ENCODE assay signal across 11 mouse cellular contexts in the genomic region with DNA sequence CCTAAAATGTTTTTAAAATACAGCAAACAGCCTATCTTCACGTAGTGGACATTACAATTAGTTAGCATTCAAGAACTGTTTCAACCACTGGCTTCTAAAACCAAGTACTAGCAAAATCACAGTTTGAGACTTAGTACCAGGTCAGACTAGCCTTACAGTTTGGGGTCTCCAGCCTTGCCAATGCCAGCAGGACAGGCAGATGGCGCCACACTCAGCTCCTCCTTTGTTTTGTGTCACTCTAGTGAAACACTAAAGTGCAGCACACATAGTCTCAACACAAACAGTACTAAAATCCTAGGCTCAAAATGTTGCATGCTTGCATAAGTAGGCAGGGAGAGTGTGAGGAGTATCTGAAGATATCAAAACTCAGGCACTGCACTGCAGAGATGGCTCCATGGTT. TPM values are rescaled to one million over a fixed set of nuclear protein-coding genes. Genes with fewer than 3 reads are reported as not detected.
A peak's percentile ranks its signal among the peaks of the same experiment; 100 is the strongest.
DNase-seq lines count a peak whose midpoint lies in the region; ATAC-seq and TF ChIP-seq lines count a peak whose summit lies in the region.
"Had no signal": no experiment of that assay in that cellular context is flagged by ENCODE, and none has a peak within 500 bp of the region (broad histone marks: within the 10 kb centered on the region; RNA-seq: fewer than 3 reads in every experiment).

No protein-coding gene starts in this region.

- H3K4me3 ChIP-seq in intestine, postnatal 0 days (ENCODE audit: low read depth, low read length), result no peak overlapping the region
- H3K4me3 ChIP-seq in intestine, embryonic 15.5 days (replicated peaks), result no peak overlapping the region

- H3K9me3 ChIP-seq in intestine, postnatal 0 days (ENCODE audit: control insufficient read depth), result no peaks in the 10 kb centered on the region
- H3K9me3 ChIP-seq in intestine, embryonic 15.5 days, result no peaks in the 10 kb centered on the region

- H3K4me2 ChIP-seq in intestine, postnatal 0 days (replicated peaks; ENCODE audit: low read depth), result no peak overlapping the region
- no peak overlapping the region for H3K4me2 ChIP-seq in intestine, embryonic 15.5 days (replicated peaks)
- H3K4me2 ChIP-seq: midbrain, embryonic 11.5 days had no signal

- H3K27me3 ChIP-seq in intestine, postnatal 0 days (replicated peaks; ENCODE audit: control insufficient read depth, insufficient read depth, low read length), result no peaks in the 10 kb centered on the region
- H3K27me3 ChIP-seq in intestine, embryonic 15.5 days (replicated peaks), result no peaks in the 10 kb centered on the region

- no peak overlapping the region for H3K27ac ChIP-seq in intestine, postnatal 0 days (ENCODE audit: low read depth, low read length)
- no peak overlapping the region for H3K27ac ChIP-seq in intestine, embryonic 15.5 days

- TF ChIP-seq CTCF in intestine, postnatal 0 days (IDR thresholded peaks at IDR 0.05; ENCODE audit: low read depth), result peak; percentile 64

- DNase-seq in ovary, postnatal 36 days (ENCODE audit: low spot score), result peak; percentile 15
- DNase-seq in ovary, postnatal 14 days (ENCODE audit: low spot score), result no peak
- peak; percentile 52 for DNase-seq in thymus, postnatal 25 days
- no peak for DNase-seq in layer of hippocampus, adult 18-20 months (ENCODE audit: low spot score in 2 of 2)
- DNase-seq: right cerebral cortex, adult 18-20 months had no signal

- H3K4me1 ChIP-seq in intestine, postnatal 0 days (replicated peaks; ENCODE audit: control insufficient read depth, insufficient read depth, low read length), result no peaks in the 10 kb centered on the region
- no peaks in the 10 kb centered on the region for H3K4me1 ChIP-seq in intestine, embryonic 15.5 days (replicated peaks)

- no peaks in the 10 kb centered on the region; the same call in 1 of the 2 replicates for H3K36me3 ChIP-seq in intestine, postnatal 0 days (ENCODE audit: control insufficient read depth, insufficient read depth)
- no peaks in the 10 kb centered on the region for H3K36me3 ChIP-seq in intestine, embryonic 15.5 days

- H3K9ac ChIP-seq in intestine, postnatal 0 days (ENCODE audit: low read depth, low read length), result no peak overlapping the region
- H3K9ac ChIP-seq in intestine, embryonic 15.5 days, result no peak overlapping the region

- ATAC-seq in intestine, postnatal 0 days, result no peak
- no peak for ATAC-seq in intestine, embryonic 15.5 days
- ATAC-seq in common myeloid progenitor, adult 5-6 weeks (replicated peaks; ENCODE audit: low read depth, poor library complexity, severe bottlenecking), result peak; percentile 65; the same call in 1 of the 2 replicates
- no peak for ATAC-seq in activated CD4-positive, CD25-positive, alpha-beta regulatory T cell, adult 4 months
- ATAC-seq: hindbrain, embryonic 16.5 days had no signal

- WGBS in intestine, postnatal 0 days, result 82% methylated on average over 2 of the region's 2 CpGs
- 68% methylated on average over 2 of the region's 2 CpGs for WGBS in intestine, embryonic 15.5 days

RNA-seq across cellular contexts. Expression of a gene that starts 53.8 kb away (rescaled TPM):
- polyA plus RNA-seq in intestine, postnatal 0 days (2015; fragmentation: Nextera tagmentation; extraction: Ambion mirVana), result 7.3 TPM in 2 replicates
- polyA plus RNA-seq in intestine, embryonic 15.5 days (2015; fragmentation: Nextera tagmentation; extraction: Ambion mirVana), result 15.7 and 15.8 TPM in 2 replicates
- total RNA-seq in common myeloid progenitor, adult 5-6 weeks (2017), result 56.3 and 72.4 TPM in 2 replicates
- total RNA-seq in layer of hippocampus, adult 18-20 months (2021), result 100 to 1,000 TPM; 353 to 356 TPM
- polyA plus RNA-seq in activated CD4-positive, CD25-positive, alpha-beta regulatory T cell, adult 4 months (2017; shearing (Covaris generic)), result 10 to 100 TPM; 10.1 to 15.6 TPM

RNA-seq across cellular contexts. Expression of a gene that starts 53.9 kb away (rescaled TPM):
- polyA plus RNA-seq in intestine, postnatal 0 days (2015; fragmentation: Nextera tagmentation; extraction: Ambion mirVana), result 39.8 and 44.7 TPM in 2 replicates
- polyA plus RNA-seq in intestine, embryonic 15.5 days (2015; fragmentation: Nextera tagmentation; extraction: Ambion mirVana), result 67.4 and 70.6 TPM in 2 replicates
- total RNA-seq in common myeloid progenitor, adult 5-6 weeks (2017), result 37.3 and 68.3 TPM in 2 replicates
- total RNA-seq in layer of hippocampus, adult 18-20 months (2021), result 10 to 100 TPM; 85.7 to 90.3 TPM
- 10 to 100 TPM; 79.9 to 87.5 TPM for polyA plus RNA-seq in activated CD4-positive, CD25-positive, alpha-beta regulatory T cell, adult 4 months (2017; shearing (Covaris generic))

Comparison
In these comparisons a context has a peak if more than half of its experiments do, and no peak if none do; other contexts are left out.
1. DNase-seq: peak in ovary, postnatal 36 days (single experiment) and thymus, postnatal 25 days (single experiment); none in ovary, postnatal 14 days (single experiment) and layer of hippocampus, adult 18-20 months (0 of 2).